Mouse (Mus musculus) c-Kit-positive CD71-negative TER-119-negative erythroid progenitor cells, embryonic 14.5 days (primary cell): ENCODE measurements around the gene Nectin2.
A peak's percentile ranks its signal among the peaks of the same experiment; 100 is the strongest.

ENCODE experiments used
- DNase-seq: peaks from one replicate; pipeline ENCODE4 v3.0.0-alpha.2; 2013; ENCODE audit warnings: low read depth

The Nectin2 gene

GRCm38 (mm10) chr7:19769001-19769400, 18.7 kb upstream of the Nectin2 start:
- no peak for DNase-seq

GRCm38 (mm10) chr7:19768251-19768650, 18.0 kb upstream of the Nectin2 start:
- no peak for DNase-seq

GRCm38 (mm10) chr7:19764581-19764980, 14.3 kb upstream of the Nectin2 start:
- no peak for DNase-seq

GRCm38 (mm10) chr7:19763829-19764477, 13.7 kb upstream of the Nectin2 start:
- DNase-seq = no peak

GRCm38 (mm10) chr7:19762283-19762682, 12.0 kb upstream of the Nectin2 start:
- DNase-seq = no peak

- DNase-seq = no peak
Observed at GRCm38 (mm10) chr7:19760021-19760420, 9.7 kb upstream of the Nectin2 start.

- DNase-seq = no peak
Observed at GRCm38 (mm10) chr7:19758623-19759022, 8.3 kb upstream of the Nectin2 start.

GRCm38 (mm10) chr7:19755851-19756786, 5.8 kb upstream of the Nectin2 start:
- DNase-seq = no peak

- no peak for DNase-seq
Observed at GRCm38 (mm10) chr7:19755008-19755407, 4.7 kb upstream of the Nectin2 start.

- no peak for DNase-seq
Observed at GRCm38 (mm10) chr7:19754065-19754464, 3.8 kb upstream of the Nectin2 start.

GRCm38 (mm10) chr7:19753587-19753986, 3.3 kb upstream of the Nectin2 start:
- DNase-seq = no peak

GRCm38 (mm10) chr7:19752652-19753051, 2.4 kb upstream of the Nectin2 start:
- no peak for DNase-seq

GRCm38 (mm10) chr7:19751070-19751383, 744 bp upstream of the Nectin2 start:
- no peak for DNase-seq

GRCm38 (mm10) chr7:19749389-19750216, 680 bp downstream of the Nectin2 start:
- peak; percentile 93 for DNase-seq

- no peak for DNase-seq
Observed at GRCm38 (mm10) chr7:19748219-19749195, 1.8 kb downstream of the Nectin2 start.

GRCm38 (mm10) chr7:19747420-19748218, 2.7 kb downstream of the Nectin2 start:
- no peak for DNase-seq

GRCm38 (mm10) chr7:19746426-19747201, 3.7 kb downstream of the Nectin2 start:
- DNase-seq = no peak

GRCm38 (mm10) chr7:19745971-19746370, 4.3 kb downstream of the Nectin2 start:
- no peak for DNase-seq

GRCm38 (mm10) chr7:19744590-19745385, 5.5 kb downstream of the Nectin2 start:
- DNase-seq = no peak
